Mouse (Mus musculus): ENCODE measurements around the gene Kdf1. TPM values are rescaled to one million over a fixed set of nuclear protein-coding genes. Genes with fewer than 3 reads are reported as not detected.
A peak's percentile ranks its signal among the peaks of the same experiment; 100 is the strongest.
"Not testable (repeated sequence)": the region's sequence is repeated elsewhere in the genome, so short reads cannot be mapped to it uniquely, and the experiment has no call there.

Gene Kdf1
- polyA plus RNA-seq, 1 experiment = 7.7 TPM

DNA sequence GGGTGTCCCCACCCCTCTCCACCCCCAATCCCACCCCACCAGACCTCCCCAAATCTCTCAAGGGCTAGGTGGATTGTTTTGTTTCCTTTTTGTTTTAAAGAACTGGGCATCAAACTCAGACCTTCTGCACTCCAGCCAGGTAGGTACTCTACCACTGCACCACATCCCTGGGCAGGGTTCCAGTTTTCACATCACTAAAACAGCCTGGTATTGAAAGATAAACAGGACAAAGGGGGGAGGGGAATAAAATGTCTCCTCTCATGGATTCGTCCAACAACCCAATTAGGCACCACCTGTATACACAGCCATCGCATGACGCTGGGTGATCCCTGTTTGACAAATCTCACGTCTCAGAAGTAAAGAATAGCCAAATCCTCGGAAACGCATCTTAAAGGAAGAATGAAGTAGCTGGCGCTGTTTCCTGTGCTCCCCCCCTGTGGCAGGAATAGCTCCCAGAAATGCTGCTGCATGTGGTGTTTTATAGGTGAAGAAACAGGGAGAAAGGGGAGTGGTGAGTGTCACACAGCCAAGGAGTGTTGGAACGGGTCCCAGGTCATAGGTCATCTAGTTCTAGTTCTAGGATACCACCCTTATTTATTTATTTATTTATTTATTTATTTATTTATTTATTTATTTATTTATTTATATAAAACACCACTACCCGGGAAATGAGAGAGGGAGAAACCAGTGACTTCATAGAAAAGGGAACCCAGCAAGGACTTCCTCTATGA lies 13.8 kb upstream of the Kdf1 start:
- 90% methylated on average over 9 of the region's 9 CpGs for WGBS

DNA sequence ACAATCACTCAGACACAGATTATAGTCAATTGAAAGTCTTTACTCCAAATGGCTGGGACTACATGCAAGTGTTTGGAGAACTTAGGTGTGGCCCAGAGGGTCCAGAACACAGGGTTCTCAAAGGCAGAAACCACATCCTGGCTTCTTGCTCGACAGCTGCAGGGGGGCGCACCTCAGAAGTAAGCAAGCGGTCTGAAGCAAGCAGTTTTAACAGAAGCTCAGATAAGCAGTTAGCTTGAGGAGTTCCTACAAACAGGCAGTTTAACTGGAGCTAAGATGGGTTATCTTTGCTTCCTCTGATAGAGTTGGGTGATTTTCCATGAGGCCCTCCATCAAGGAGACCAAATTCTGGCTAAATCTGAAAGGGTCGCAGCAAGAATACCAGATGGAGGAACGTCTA lies 12.2 kb upstream of the Kdf1 start:
- peak; percentile 75 for DNase-seq
- Histone ChIP-seq H3K4me1 (replicated peaks; ENCODE audit: control insufficient read depth, insufficient read depth, low read length) (peaks cover 34% of the 10 kb centered on the region), H3K27ac (ENCODE audit: control insufficient read depth, insufficient read depth, low read length) (peak overlapping the region; percentile 70), H3K27me3 (ENCODE audit: control insufficient read depth, insufficient read depth, low read length) (no peaks in the 10 kb centered on the region), H3K4me3 (ENCODE audit: control insufficient read depth, insufficient read depth, low read length) (no peak overlapping the region), H3K36me3 (ENCODE audit: control insufficient read depth, insufficient read depth, low read length) (no peaks in the 10 kb centered on the region)
- TF ChIP-seq POLR2A (IDR thresholded peaks at IDR 0.05; ENCODE audit: control insufficient read depth, extremely low read depth, insufficient read depth, low read length, poor library complexity) (no peak), CTCF (IDR thresholded peaks at IDR 0.05; ENCODE audit: borderline replicate concordance, control insufficient read depth, extremely low read depth, insufficient read depth, low read length, poor library complexity) (no peak)
- 1% methylated on average over 5 of the region's 5 CpGs for WGBS

More for the DNA sequence above, 13.8 kb upstream of the Kdf1 start:
- Histone ChIP-seq H3K27ac (ENCODE audit: control insufficient read depth, insufficient read depth, low read length) (no peak overlapping the region), H3K4me1 (replicated peaks; ENCODE audit: control insufficient read depth, insufficient read depth, low read length) (peaks cover 38% of the 10 kb centered on the region), H3K4me3 (ENCODE audit: control insufficient read depth, insufficient read depth, low read length) (no peak overlapping the region), H3K27me3 (ENCODE audit: control insufficient read depth, insufficient read depth, low read length) (no peaks in the 10 kb centered on the region), H3K36me3 (ENCODE audit: control insufficient read depth, insufficient read depth, low read length) (no peaks in the 10 kb centered on the region)
- TF ChIP-seq POLR2A (IDR thresholded peaks at IDR 0.05; ENCODE audit: control insufficient read depth, extremely low read depth, insufficient read depth, low read length, poor library complexity) (no peak), CTCF (IDR thresholded peaks at IDR 0.05; ENCODE audit: borderline replicate concordance, control insufficient read depth, extremely low read depth, insufficient read depth, low read length, poor library complexity) (no peak)
- DNase-seq = no peak

DNA sequence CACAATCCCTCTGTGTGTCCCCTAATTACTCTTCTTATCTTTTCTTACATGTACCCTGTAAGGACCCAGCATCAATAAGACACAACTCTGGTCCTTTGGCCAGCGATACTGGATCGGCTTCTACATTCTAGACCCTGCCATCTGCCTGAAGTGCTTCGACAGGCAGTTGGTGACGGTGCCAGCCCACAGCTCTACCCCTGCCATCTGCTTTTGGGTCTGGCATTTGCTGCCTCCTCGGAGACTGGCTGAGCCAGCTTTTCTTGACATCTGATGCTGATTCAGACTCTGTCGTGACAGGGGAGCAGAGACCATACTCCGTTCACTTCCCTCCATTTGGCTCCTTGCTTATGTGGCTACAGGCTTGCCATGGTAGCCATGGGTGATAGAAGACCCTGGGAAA lies 9.8 kb upstream of the Kdf1 start:
- Histone ChIP-seq H3K4me1 (replicated peaks; ENCODE audit: control insufficient read depth, insufficient read depth, low read length) (peaks cover 26% of the 10 kb centered on the region), H3K27ac (ENCODE audit: control insufficient read depth, insufficient read depth, low read length) (no peak overlapping the region), H3K27me3 (ENCODE audit: control insufficient read depth, insufficient read depth, low read length) (no peaks in the 10 kb centered on the region), H3K36me3 (ENCODE audit: control insufficient read depth, insufficient read depth, low read length) (no peaks in the 10 kb centered on the region), H3K4me3 (ENCODE audit: control insufficient read depth, insufficient read depth, low read length) (no peak overlapping the region)
- WGBS = 94% methylated on average over 7 of the region's 7 CpGs
- TF ChIP-seq CTCF (IDR thresholded peaks at IDR 0.05; ENCODE audit: borderline replicate concordance, control insufficient read depth, extremely low read depth, insufficient read depth, low read length, poor library complexity) (no peak), POLR2A (IDR thresholded peaks at IDR 0.05; ENCODE audit: control insufficient read depth, extremely low read depth, insufficient read depth, low read length, poor library complexity) (no peak)
- no peak for DNase-seq

DNA sequence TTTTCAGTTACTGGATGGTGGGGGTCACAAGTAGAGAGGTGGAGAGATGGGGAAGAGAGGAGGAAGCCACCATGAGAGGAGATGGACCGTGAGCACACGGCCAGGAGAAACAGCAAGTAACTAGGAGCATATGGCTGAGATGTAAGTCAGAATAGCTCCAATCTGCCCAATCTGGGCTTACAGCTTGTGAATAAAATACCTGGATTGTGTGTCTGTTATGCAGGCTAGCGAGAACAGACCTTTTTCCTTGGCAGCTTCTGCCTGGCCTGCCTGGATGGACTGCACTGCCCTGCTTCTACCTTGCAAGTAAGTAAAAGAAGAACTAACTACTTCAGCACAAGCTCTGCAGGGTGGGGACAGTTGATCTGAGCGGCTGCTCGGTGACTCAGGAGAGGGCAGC lies 7.7 kb upstream of the Kdf1 start:
- TF ChIP-seq POLR2A (IDR thresholded peaks at IDR 0.05; ENCODE audit: control insufficient read depth, extremely low read depth, insufficient read depth, low read length, poor library complexity) (no peak), CTCF (IDR thresholded peaks at IDR 0.05; ENCODE audit: borderline replicate concordance, control insufficient read depth, extremely low read depth, insufficient read depth, low read length, poor library complexity) (no peak)
- Histone ChIP-seq H3K27me3 (ENCODE audit: control insufficient read depth, insufficient read depth, low read length) (no peaks in the 10 kb centered on the region), H3K4me1 (replicated peaks; ENCODE audit: control insufficient read depth, insufficient read depth, low read length) (peaks cover 20% of the 10 kb centered on the region), H3K4me3 (ENCODE audit: control insufficient read depth, insufficient read depth, low read length) (no peak overlapping the region), H3K27ac (ENCODE audit: control insufficient read depth, insufficient read depth, low read length) (no peak overlapping the region), H3K36me3 (ENCODE audit: control insufficient read depth, insufficient read depth, low read length) (no peaks in the 10 kb centered on the region)
- DNase-seq = no peak
- 93% methylated on average over 5 of the region's 5 CpGs for WGBS

DNA sequence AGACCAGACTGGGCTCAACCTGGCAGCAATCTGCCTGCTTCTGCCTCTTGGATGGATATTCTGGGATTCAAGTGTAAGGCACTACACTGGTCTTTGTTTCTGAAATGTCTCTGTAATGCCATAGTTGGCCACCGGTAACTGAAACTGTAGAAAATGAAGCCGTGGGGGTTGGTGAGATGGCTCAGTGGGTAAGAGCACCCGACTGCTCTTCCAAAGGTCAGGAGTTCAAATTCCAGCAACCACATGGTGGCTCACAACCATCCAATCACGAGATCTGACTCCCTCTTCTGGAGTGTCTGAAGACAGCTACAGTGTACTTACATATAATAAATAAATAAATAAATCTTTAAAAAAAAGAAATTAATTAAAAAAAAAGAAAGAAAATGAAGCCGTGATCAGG lies 6.3 kb upstream of the Kdf1 start:
- WGBS = 76% methylated on average over 5 of the region's 5 CpGs
- not testable (repeated sequence) for H3K4me3 ChIP-seq (ENCODE audit: control insufficient read depth, insufficient read depth, low read length); H3K27me3 ChIP-seq (ENCODE audit: control insufficient read depth, insufficient read depth, low read length); H3K27ac ChIP-seq (ENCODE audit: control insufficient read depth, insufficient read depth, low read length); H3K4me1 ChIP-seq (replicated peaks; ENCODE audit: control insufficient read depth, insufficient read depth, low read length); DNase-seq; H3K36me3 ChIP-seq (ENCODE audit: control insufficient read depth, insufficient read depth, low read length)

DNA sequence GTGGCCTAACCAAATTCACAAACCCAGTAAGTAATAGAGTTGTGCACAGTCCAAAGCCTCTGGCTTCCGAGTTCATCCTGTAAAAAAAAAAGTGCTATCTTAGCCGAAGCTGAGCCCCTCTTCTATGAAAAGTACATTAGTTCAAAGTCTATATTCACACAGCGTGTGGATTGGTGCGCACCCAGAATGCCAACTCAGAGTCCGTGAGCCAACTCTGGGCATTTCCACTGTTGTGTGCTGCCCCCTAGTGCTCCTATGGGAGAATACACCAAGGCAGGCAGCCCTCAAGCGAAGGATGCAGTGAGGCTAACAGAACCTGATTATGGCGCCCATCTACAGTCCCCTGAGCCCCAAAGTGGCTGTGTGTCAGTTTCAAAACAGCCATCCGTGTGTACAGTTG lies 5.8 kb upstream of the Kdf1 start:
- Histone ChIP-seq H3K4me3 (ENCODE audit: control insufficient read depth, insufficient read depth, low read length) (no peak overlapping the region), H3K27me3 (ENCODE audit: control insufficient read depth, insufficient read depth, low read length) (no peaks in the 10 kb centered on the region), H3K27ac (ENCODE audit: control insufficient read depth, insufficient read depth, low read length) (no peak overlapping the region), H3K4me1 (replicated peaks; ENCODE audit: control insufficient read depth, insufficient read depth, low read length) (peaks cover 6% of the 10 kb centered on the region), H3K36me3 (ENCODE audit: control insufficient read depth, insufficient read depth, low read length) (no peaks in the 10 kb centered on the region)
- TF ChIP-seq POLR2A (IDR thresholded peaks at IDR 0.05; ENCODE audit: control insufficient read depth, extremely low read depth, insufficient read depth, low read length, poor library complexity) (no peak), CTCF (IDR thresholded peaks at IDR 0.05; ENCODE audit: borderline replicate concordance, control insufficient read depth, extremely low read depth, insufficient read depth, low read length, poor library complexity) (peak; percentile 86; the same call in 1 of the 2 replicates)
- DNase-seq = peak; percentile 84
- 11% methylated on average over 8 of the region's 8 CpGs for WGBS

DNA sequence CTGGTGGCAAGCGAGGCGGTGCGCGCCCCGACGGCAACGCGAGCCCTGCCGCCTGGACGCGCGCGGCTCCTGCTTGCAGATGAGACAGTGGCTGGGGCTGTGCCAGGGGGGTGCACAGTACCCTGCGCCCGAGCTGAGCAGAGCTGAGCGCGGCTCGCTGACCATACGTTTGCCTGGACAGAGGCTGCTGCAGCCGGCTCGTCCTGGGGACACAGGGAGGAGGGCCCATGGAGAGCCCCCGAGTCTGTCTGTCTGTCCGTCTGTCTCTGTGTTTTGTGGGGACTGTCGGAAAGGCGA lies 554 bp downstream of the Kdf1 start:
- Histone ChIP-seq H3K27me3 (ENCODE audit: control insufficient read depth, insufficient read depth, low read length) (peaks cover 10% of the 10 kb centered on the region), H3K27ac (ENCODE audit: control insufficient read depth, insufficient read depth, low read length) (no peak overlapping the region), H3K4me1 (replicated peaks; ENCODE audit: control insufficient read depth, insufficient read depth, low read length) (no peaks in the 10 kb centered on the region; the same call in 1 of the 2 replicates), H3K4me3 (ENCODE audit: control insufficient read depth, insufficient read depth, low read length) (peak overlapping the region; percentile 14), H3K36me3 (ENCODE audit: control insufficient read depth, insufficient read depth, low read length) (no peaks in the 10 kb centered on the region)
- WGBS = 19% methylated on average over 25 of the region's 25 CpGs
- no peak for TF ChIP-seq POLR2A (IDR thresholded peaks at IDR 0.05; ENCODE audit: control insufficient read depth, extremely low read depth, insufficient read depth, low read length, poor library complexity)
- no peak for TF ChIP-seq CTCF (IDR thresholded peaks at IDR 0.05; ENCODE audit: borderline replicate concordance, control insufficient read depth, extremely low read depth, insufficient read depth, low read length, poor library complexity)
- no peak for DNase-seq
